ENCODE assay signal across 1 mouse cellular context in genomic region chr16:36684325-36684918, GRCm38 (mm10).
TF ChIP-seq lines count a peak whose summit lies in the region.

No protein-coding gene starts in this region.

TF ChIP-seq in CH12.LX, 34 proteins besides CTCF, POLR2A, EP300 and RAD21 (continued from another document):
- no peak for TF ChIP-seq NRF1 (IDR thresholded peaks at IDR 0.05; ENCODE audit: low read depth, low read length)
- TF ChIP-seq ETS1 (conservative IDR thresholded peaks at IDR 0.05; ENCODE audit: low read depth, low read length), result peak; percentile 71
- TF ChIP-seq SIN3A (IDR thresholded peaks at IDR 0.05; ENCODE audit: low read length), result no peak
- no peak for TF ChIP-seq KAT2A (IDR thresholded peaks at IDR 0.05; ENCODE audit: insufficient replicate concordance, low read length)
- no peak for TF ChIP-seq CHD1 (IDR thresholded peaks at IDR 0.05; ENCODE audit: low read depth, low read length)
TF ChIP-seq in CH12.LX: peak in this region for 14.
